Mouse (Mus musculus): ENCODE measurements around the gene Babam2.

- TF ChIP-seq POLR2A (IDR thresholded peaks at IDR 0.05; ENCODE audit: insufficient read depth, low read depth, low read length) (no peak), CTCF (IDR thresholded peaks at IDR 0.05) (no peak), EP300 (IDR thresholded peaks at IDR 0.05; ENCODE audit: insufficient read depth, low read depth, low read length) (no peak)
These were observed 414.9 kb downstream of the Babam2 start for GRCm38 (mm10) chr5:32112206-32112916.
